Mouse (Mus musculus) limb, embryonic 11.5 days (tissue): ENCODE data around the gene Sell. TPM values are rescaled to one million over a fixed set of nuclear protein-coding genes. Genes with fewer than 3 reads are reported as not detected.

ENCODE experiments used
- ATAC-seq: fragments of 200-750 bp; cut with Nextera tagmentation; 2 replicates; pipeline ENCODE4 v1.8.0; 2017; ENCODE audit warnings: low read depth; ENCODE audit not compliant: insufficient number of reproducible peaks, low FRiP score, low TSS enrichment
- DNase-seq: peaks from one replicate; pipeline ENCODE4 v3.0.0-alpha.2; 2015; ENCODE audit warnings: low spot score
- H3K27ac ChIP-seq: fragments of 300-500 bp; sonication (generic); replicated peaks from 2 replicates; pipeline ENCODE4 v1.5.1; 2014; ENCODE audit warnings: low read depth, mild to moderate bottlenecking, low read length
- H3K27me3 ChIP-seq: fragments of 300-500 bp; sonication (generic); 2 replicates; pipeline ENCODE4 v1.6.1; 2014; ENCODE audit warnings: mild to moderate bottlenecking, low read length, mixed read lengths; ENCODE audit not compliant: control insufficient read depth, insufficient read depth
- H3K36me3 ChIP-seq: fragments of 300-500 bp; sonication (generic); 2 replicates; pipeline ENCODE4 v1.6.1; 2014; ENCODE audit warnings: mild to moderate bottlenecking, low read length, moderate library complexity, mixed read lengths; ENCODE audit not compliant: control insufficient read depth, insufficient read depth
- H3K4me1 ChIP-seq: fragments of 300-500 bp; sonication (generic); 2 replicates; pipeline ENCODE4 v1.6.1; 2014; ENCODE audit warnings: low read length, mixed read lengths; ENCODE audit not compliant: control insufficient read depth, insufficient read depth
- H3K4me2 ChIP-seq: fragments of 300-500 bp; sonication (generic); 2 replicates; pipeline ENCODE4 v1.6.1; 2014; ENCODE audit warnings: low read depth, mild to moderate bottlenecking, moderate library complexity; ENCODE audit not compliant: severe bottlenecking
- H3K4me3 ChIP-seq: fragments of 300-500 bp; sonication (generic); 2 replicates; pipeline ENCODE4 v1.5.1; 2014; ENCODE audit warnings: low read depth, low read length
- H3K9ac ChIP-seq: fragments of 300-500 bp; sonication (generic); 2 replicates; pipeline ENCODE4 v1.6.1; 2014; ENCODE audit warnings: mild to moderate bottlenecking, low read length
- H3K9me3 ChIP-seq: fragments of 300-500 bp; sonication (generic); 2 replicates; pipeline ENCODE4 v1.6.1; 2016; ENCODE audit warnings: low read length; ENCODE audit not compliant: control insufficient read depth
- WGBS: fragments of 180-500 bp; shearing (Covaris S2); extraction: QIAGEN DNeasy Blood & Tissue Kit; methylation state at CpG from one replicate; pipeline ENCODE4 v1.1.7; 2014; 5-methylcytosine and 5-hydroxymethylcytosine counted together
- polyA plus RNA-seq: library from polyadenylated mRNA; unstranded; fragments of >200 nt; fragmentation: Nextera tagmentation; extraction: Ambion mirVana; gene quantifications from 2 replicates; pipeline ENCODE4 v1.2.1, GENCODE M21; 2014

Gene Sell
- polyA plus RNA-seq, 1 experiment from 2014 or later, result not detected

- H3K36me3 ChIP-seq, result no peaks in the 10 kb centered on the region
- no peaks in the 10 kb centered on the region for H3K27me3 ChIP-seq
- no peak for DNase-seq
- H3K4me3 ChIP-seq, result no peak overlapping the region
- H3K4me1 ChIP-seq, result no peaks in the 10 kb centered on the region
- ATAC-seq, result no peak
- WGBS, result 28% methylated on average over 3 of the region's 3 CpGs
- no peaks in the 10 kb centered on the region for H3K9me3 ChIP-seq
- no peak overlapping the region for H3K27ac ChIP-seq
- no peak overlapping the region for H3K4me2 ChIP-seq
- no peak overlapping the region for H3K9ac ChIP-seq
Measured at GRCm38 (mm10) chr1:164123836-164124235, 62.1 kb downstream of the Sell start.

- H3K9me3 ChIP-seq, result no peaks in the 10 kb centered on the region
- no peak for ATAC-seq
Measured at GRCm38 (mm10) chr1:164130013-164130412, 68.2 kb downstream of the Sell start.

GRCm38 (mm10) chr1:164132609-164133008 is 70.8 kb downstream of the Sell start:
- no peak for ATAC-seq

More at GRCm38 (mm10) chr1:164130013-164130412, 68.2 kb downstream of the Sell start:
- DNase-seq, result no peak
- H3K27me3 ChIP-seq, result no peaks in the 10 kb centered on the region
- H3K9ac ChIP-seq, result no peak overlapping the region
- H3K36me3 ChIP-seq, result no peaks in the 10 kb centered on the region
- H3K4me1 ChIP-seq, result no peaks in the 10 kb centered on the region
- H3K4me3 ChIP-seq, result no peak overlapping the region
- no peak overlapping the region for H3K4me2 ChIP-seq
- H3K27ac ChIP-seq, result no peak overlapping the region
- WGBS, result 75% methylated on average over 3 of the region's 3 CpGs

More at GRCm38 (mm10) chr1:164132609-164133008, 70.8 kb downstream of the Sell start:
- no peak for DNase-seq
- H3K4me1 ChIP-seq, result no peaks in the 10 kb centered on the region
- no peak overlapping the region for H3K9ac ChIP-seq
- no peaks in the 10 kb centered on the region for H3K9me3 ChIP-seq
- H3K36me3 ChIP-seq, result no peaks in the 10 kb centered on the region
- no peaks in the 10 kb centered on the region for H3K27me3 ChIP-seq
- 84% methylated on average over 1 of the region's 1 CpGs for WGBS
- no peak overlapping the region for H3K4me2 ChIP-seq
- no peak overlapping the region for H3K27ac ChIP-seq
- no peak overlapping the region for H3K4me3 ChIP-seq

Other genes with a start within 250 kb of the Sell start
- 19.9 and 24.2 TPM in 2 replicates for gene Scyl3, start 132.9 kb upstream of the Sell start, polyA plus RNA-seq
- gene BC055324, start 67.2 kb upstream of the Sell start, polyA plus RNA-seq, result 45.2 and 47.9 TPM in 2 replicates
- 11.9 and 13.2 TPM in 2 replicates for gene Mettl18, start 67.1 kb upstream of the Sell start, polyA plus RNA-seq
- 0.06 TPM in 1 of 2 replicates, not detected in the other for gene Sele, start 13.7 kb upstream of the Sell start, polyA plus RNA-seq
- gene Selp, start 53.3 kb downstream of the Sell start, polyA plus RNA-seq, result 0.07 TPM in 1 of 2 replicates, not detected in the other
- gene F5, start 89.9 kb downstream of the Sell start, polyA plus RNA-seq, result 0.16 and 0.35 TPM in 2 replicates
- 8.5 and 10.2 TPM in 2 replicates for gene Slc19a2, start 187.1 kb downstream of the Sell start, polyA plus RNA-seq
- gene Ccdc181, start 213.6 kb downstream of the Sell start, polyA plus RNA-seq, result 8.7 and 10.2 TPM in 2 replicates
- 44.5 and 46.8 TPM in 2 replicates for gene Nme7, start 242.1 kb downstream of the Sell start, polyA plus RNA-seq
- 24.0 and 25.1 TPM in 2 replicates for gene Blzf1, start 245.5 kb downstream of the Sell start, polyA plus RNA-seq